Mouse (Mus musculus) neutrophil, adult 83 days (primary cell): ENCODE measurements around the gene Txnrd1. TPM values are rescaled to one million over a fixed set of nuclear protein-coding genes. Genes with fewer than 3 reads are reported as not detected.

ENCODE experiments used
- total RNA-seq, 2 experiments: library from RNA; stranded (reverse); gene quantifications; one replicate each; pipeline ENCODE4 v1.2.4; 2023

Gene Txnrd1
- total RNA-seq = 10 to 100 TPM; 46.2 TPM

GRCm38 (mm10) chr10:82833926-82834325, at the start of gene Txnrd1:
Txnrd1 (plus strand) TSS chr10:82833951.

GRCm38 (mm10) chr10:82866356-82866755, 32.6 kb downstream of the Txnrd1 start, which contains the start of gene Eid3:
Eid3 (plus strand) TSS chr10:82866626.

Other genes starting within 250 kb of the Txnrd1 start
- 1 to 10 TPM; 6.4 to 7.3 TPM for gene 1190007I07Rik, start 210.7 kb upstream of the Txnrd1 start, total RNA-seq
- 10 to 100 TPM; 30.1 to 30.9 TPM for gene Tdg, start 204.1 kb upstream of the Txnrd1 start, total RNA-seq
- under 1 TPM; 0.55 to 0.70 TPM for gene Glt8d2, start 143.3 kb upstream of the Txnrd1 start, total RNA-seq
- 10 to 100 TPM; 22.0 to 28.0 TPM for gene Hcfc2, start 137.8 kb upstream of the Txnrd1 start, total RNA-seq
- gene Nfyb, start 69.8 kb upstream of the Txnrd1 start, total RNA-seq = 10 to 100 TPM; 25.7 to 28.5 TPM
- 10 to 100 TPM in 1 of 2 experiments, 1 to 10 TPM in 1; 8.5 to 10.7 TPM for gene Eid3, start 32.7 kb downstream of the Txnrd1 start, total RNA-seq
- gene Chst11, start 151.5 kb downstream of the Txnrd1 start, total RNA-seq = 10 to 100 TPM; 21.7 to 23.4 TPM